Mouse (Mus musculus) heart, postnatal 0 days (tissue): ENCODE data around the gene Slc31a2. TPM values are rescaled to one million over a fixed set of nuclear protein-coding genes. Genes with fewer than 3 reads are reported as not detected.

ENCODE experiments used
- ATAC-seq: fragments of 200-750 bp; cut with Nextera tagmentation; 2 replicates; pipeline ENCODE4 v1.8.0; 2017; ENCODE audit warnings: low read depth, moderate number of reproducible peaks, moderate library complexity; ENCODE audit not compliant: insufficient read depth
- DNase-seq: peaks from one replicate; pipeline ENCODE4 v3.0.0-alpha.2; 2016; ENCODE audit warnings: low spot score
- H3K27ac ChIP-seq: fragments of 300-500 bp; sonication (generic); 2 replicates; pipeline ENCODE4 v1.5.1; 2014; ENCODE audit warnings: low read depth, mild to moderate bottlenecking
- H3K27me3 ChIP-seq: fragments of 300-500 bp; sonication (generic); 2 replicates; pipeline ENCODE4 v1.6.1; 2014; ENCODE audit warnings: low read length, mixed read lengths; ENCODE audit not compliant: control insufficient read depth, insufficient read depth
- H3K36me3 ChIP-seq: fragments of 300-500 bp; sonication (generic); replicated peaks from 2 replicates; pipeline ENCODE4 v1.6.1; 2014; ENCODE audit warnings: low read length, mixed read lengths; ENCODE audit not compliant: control insufficient read depth, insufficient read depth
- H3K4me1 ChIP-seq: fragments of 300-500 bp; sonication (generic); 2 replicates; pipeline ENCODE4 v1.6.1; 2014; ENCODE audit warnings: antibody characterized with exemption; ENCODE audit not compliant: control insufficient read depth, insufficient read depth
- H3K4me2 ChIP-seq: fragments of 300-500 bp; sonication (generic); 2 replicates; pipeline ENCODE4 v1.6.1; 2014; ENCODE audit warnings: low read depth, mild to moderate bottlenecking, low read length, moderate library complexity
- H3K4me3 ChIP-seq: fragments of 300-500 bp; sonication (generic); 2 replicates; pipeline ENCODE4 v1.5.1; 2014; ENCODE audit warnings: low read depth, low read length
- H3K9ac ChIP-seq: fragments of 300-500 bp; sonication (generic); replicated peaks from 2 replicates; pipeline ENCODE4 v1.6.1; 2014; ENCODE audit warnings: low read depth, low read length, mixed read lengths
- H3K9me3 ChIP-seq: fragments of 300-500 bp; sonication (generic); replicated peaks from 2 replicates; pipeline ENCODE4 v1.6.1; 2016; ENCODE audit warnings: low read length; ENCODE audit not compliant: control insufficient read depth
- CTCF ChIP-seq: IDR thresholded peaks from 2 replicates; pipeline ENCODE4 v1.5.1; 2016; ENCODE audit warnings: antibody characterized with exemption, control low read depth, low read depth
- EP300 ChIP-seq: IDR thresholded peaks from 2 replicates; pipeline ENCODE4 v1.6.1; 2016; ENCODE audit warnings: antibody characterized with exemption, low read depth
- WGBS: fragments of 180-500 bp; shearing (Covaris S2); extraction: QIAGEN DNeasy Blood & Tissue Kit; methylation state at CpG from one replicate; pipeline ENCODE4 v1.1.7; 2014; 5-methylcytosine and 5-hydroxymethylcytosine counted together
- polyA plus RNA-seq: library from polyadenylated mRNA; unstranded; fragments of >200 nt; fragmentation: Nextera tagmentation; extraction: Ambion mirVana; gene quantifications from 2 replicates; pipeline ENCODE4 v1.2.1, GENCODE M21; 2015
- total RNA-seq: library from RNA; depleted of rRNA; stranded (reverse); fragments of >200 nt; gene quantifications from 2 replicates; pipeline ENCODE4 v1.2.3, GENCODE M21; 2014; ENCODE audit warnings: low replicate concordance

Slc31a2 gene
- total and polyA plus RNA-seq, 2 experiments from 2014 or later: 15.6 to 33.2 TPM

- TF ChIP-seq CTCF (no peak), EP300 (no peak)
- DNase-seq (no peak), ATAC-seq (no peak)
- Histone ChIP-seq H3K4me1 (no peaks in the 10 kb centered on the region), H3K4me3 (no peak overlapping the region), H3K9ac (no peak overlapping the region), H3K27ac (no peak overlapping the region), H3K9me3 (no peaks in the 10 kb centered on the region), H3K36me3 (peaks cover 94% of the 10 kb centered on the region), H3K4me2 (no peak overlapping the region), H3K27me3 (no peaks in the 10 kb centered on the region)
- 89% methylated on average over 2 of the region's 2 CpGs for WGBS
Measured at GRCm38 (mm10) chr4:62300001-62300400, 37.6 kb downstream of the Slc31a2 start.

- H3K4me2 ChIP-seq: no peak overlapping the region
- no peak for ATAC-seq
- no peaks in the 10 kb centered on the region for H3K9me3 ChIP-seq
- H3K4me1 ChIP-seq: no peaks in the 10 kb centered on the region
- H3K9ac ChIP-seq: no peak overlapping the region
- 68% methylated on average over 2 of the region's 2 CpGs for WGBS
- peaks cover 99% of the 10 kb centered on the region for H3K36me3 ChIP-seq
- TF ChIP-seq EP300 (no peak), CTCF (no peak)
- no peak for DNase-seq
- no peak overlapping the region for H3K4me3 ChIP-seq
- H3K27me3 ChIP-seq: no peaks in the 10 kb centered on the region
- no peak overlapping the region for H3K27ac ChIP-seq
Measured at GRCm38 (mm10) chr4:62302795-62303194, 40.4 kb downstream of the Slc31a2 start.

- 70% methylated on average over 1 of the region's 1 CpGs for WGBS
- Histone ChIP-seq H3K27me3 (no peaks in the 10 kb centered on the region), H3K27ac (no peak overlapping the region), H3K9ac (no peak overlapping the region), H3K9me3 (no peaks in the 10 kb centered on the region), H3K4me2 (no peak overlapping the region), H3K4me3 (no peak overlapping the region), H3K36me3 (peaks cover 96% of the 10 kb centered on the region), H3K4me1 (no peaks in the 10 kb centered on the region)
- ATAC-seq (no peak), DNase-seq (no peak)
- no peak for TF ChIP-seq EP300
- no peak for TF ChIP-seq CTCF
Measured at GRCm38 (mm10) chr4:62303288-62303687, 40.9 kb downstream of the Slc31a2 start.

GRCm38 (mm10) chr4:62306301-62306700 is 43.9 kb downstream of the Slc31a2 start:
- 98% methylated on average over 1 of the region's 1 CpGs for WGBS
- Histone ChIP-seq H3K4me2 (no peak overlapping the region), H3K4me1 (no peaks in the 10 kb centered on the region), H3K27ac (no peak overlapping the region), H3K9me3 (no peaks in the 10 kb centered on the region), H3K27me3 (no peaks in the 10 kb centered on the region), H3K36me3 (peaks cover 74% of the 10 kb centered on the region), H3K4me3 (no peak overlapping the region), H3K9ac (no peak overlapping the region)
- ATAC-seq: no peak
- TF ChIP-seq EP300 (no peak), CTCF (no peak)
- DNase-seq: no peak

- TF ChIP-seq CTCF (no peak), EP300 (no peak)
- no peak overlapping the region for H3K27ac ChIP-seq
- 94% methylated on average over 4 of the region's 4 CpGs for WGBS
- DNase-seq: no peak
- no peaks in the 10 kb centered on the region for H3K4me1 ChIP-seq
- peaks cover 74% of the 10 kb centered on the region for H3K36me3 ChIP-seq
- no peaks in the 10 kb centered on the region for H3K9me3 ChIP-seq
- H3K4me2 ChIP-seq: no peak overlapping the region
- no peaks in the 10 kb centered on the region for H3K27me3 ChIP-seq
- no peak for ATAC-seq
- no peak overlapping the region for H3K9ac ChIP-seq
- no peak overlapping the region for H3K4me3 ChIP-seq
Measured at GRCm38 (mm10) chr4:62306840-62307239, 44.5 kb downstream of the Slc31a2 start.

GRCm38 (mm10) chr4:62308406-62308805 is 46.0 kb downstream of the Slc31a2 start:
- no peak for ATAC-seq
- H3K9ac ChIP-seq: no peak overlapping the region

More at GRCm38 (mm10) chr4:62308406-62308805, 46.0 kb downstream of the Slc31a2 start:
- no peak for DNase-seq
- TF ChIP-seq CTCF (no peak), EP300 (no peak)
- H3K36me3 ChIP-seq: peaks cover 72% of the 10 kb centered on the region
- H3K4me2 ChIP-seq: no peak overlapping the region
- no peaks in the 10 kb centered on the region for H3K9me3 ChIP-seq
- no peak overlapping the region for H3K27ac ChIP-seq
- no peak overlapping the region for H3K4me3 ChIP-seq
- no peaks in the 10 kb centered on the region for H3K27me3 ChIP-seq
- no peaks in the 10 kb centered on the region for H3K4me1 ChIP-seq
